Mouse (Mus musculus) CH12.LX (cell line): ENCODE measurements around the gene Cidec. TPM values are rescaled to one million over a fixed set of nuclear protein-coding genes. Genes with fewer than 3 reads are reported as not detected.

Source experiments
- DNase-seq: peaks from one replicate; pipeline ENCODE4 v3.0.0-alpha.2; 2013; ENCODE audit errors: extremely low read depth
- H3K27ac ChIP-seq: 2 replicates; pipeline ENCODE4 v1.5.1; 2012; ENCODE audit warnings: low read depth, mild to moderate bottlenecking, control low read depth, moderate library complexity; ENCODE audit not compliant: insufficient read depth
- H3K27me3 ChIP-seq: replicated peaks from 2 replicates; pipeline ENCODE3; 2012; ENCODE audit warnings: inconsistent platforms
- H3K36me3 ChIP-seq, 2 experiments: replicated peaks in 1 of 2; 2 replicates each; pipeline versions ENCODE3 to v1.6.1; 2012; ENCODE audit warnings: inconsistent platforms in 1 of 2, low read length in 1 of 2, mild to moderate bottlenecking in 1 of 2, mixed read lengths in 1 of 2, moderate library complexity in 1 of 2; ENCODE audit not compliant: control insufficient read depth in 1 of 2, insufficient read depth in 1 of 2
- H3K4me1 ChIP-seq, 2 experiments: 2 replicates each; pipeline ENCODE4 v1.6.1; 2012; ENCODE audit warnings: inconsistent platforms in 1 of 2, moderate library complexity in 1 of 2; ENCODE audit not compliant: insufficient read depth in 2 of 2, control insufficient read depth in 1 of 2
- H3K4me2 ChIP-seq: 2 replicates; pipeline ENCODE4 v1.6.1; 2012; ENCODE audit warnings: low read depth, mild to moderate bottlenecking, control low read depth; ENCODE audit not compliant: poor library complexity, insufficient read depth, severe bottlenecking
- H3K4me3 ChIP-seq, 3 experiments: fragments of 150-350 bp in 1 of 3; sonication (generic) in 1 of 3; replicated peaks in 1 of 3; 2 replicates each; pipeline versions ENCODE3 to v1.5.1; 2011 to 2012; ENCODE audit warnings: low read depth in 2 of 3, low read length in 2 of 3, mild to moderate bottlenecking in 2 of 3, moderate library complexity in 2 of 3, control low read depth in 1 of 3, improper control_type of control experiment in 1 of 3, inconsistent platforms in 1 of 3, mixed read lengths in 1 of 3; ENCODE audit not compliant: poor library complexity in 1 of 3
- H3K79me2 ChIP-seq: replicated peaks from 2 replicates; pipeline ENCODE4 v1.6.1; 2012; ENCODE audit warnings: mild to moderate bottlenecking, moderate library complexity; ENCODE audit not compliant: control insufficient read depth, poor library complexity, insufficient read depth, severe bottlenecking; ENCODE audit errors: extremely low read depth
- H3K9ac ChIP-seq: 2 replicates; pipeline ENCODE4 v1.6.1; 2012; ENCODE audit warnings: low read depth, mild to moderate bottlenecking, control low read depth, moderate library complexity; ENCODE audit not compliant: insufficient read depth
- H3K9me3 ChIP-seq: replicated peaks from 2 replicates; pipeline ENCODE3; 2012; ENCODE audit warnings: low read length, inconsistent platforms, mixed read lengths
- BHLHE40 ChIP-seq: IDR thresholded peaks from 2 replicates; pipeline ENCODE4 v1.6.1; 2011; ENCODE audit warnings: mild to moderate bottlenecking, low read depth, low read length, improper control_type of control experiment
- CHD1 ChIP-seq: IDR thresholded peaks from 2 replicates; pipeline ENCODE4 v1.6.1; 2012; ENCODE audit warnings: low read depth, low read length, improper control_type of control experiment, inconsistent platforms
- CHD2 ChIP-seq: IDR thresholded peaks from 2 replicates; pipeline ENCODE4 v1.6.1; 2011; ENCODE audit warnings: low read length, improper control_type of control experiment
- CTCF ChIP-seq, 2 experiments: IDR thresholded peaks in 1 of 2; conservative IDR thresholded peaks in 1 of 2; 2 replicates each; pipeline ENCODE4 v1.5.1; 2011 to 2012; ENCODE audit warnings: low read depth in 2 of 2, low read length in 2 of 2, improper control_type of control experiment in 1 of 2, inconsistent platforms in 1 of 2, mild to moderate bottlenecking in 1 of 2, moderate library complexity in 1 of 2
- ELF1 ChIP-seq: IDR thresholded peaks from 2 replicates; pipeline ENCODE4 v1.6.1; 2014; ENCODE audit warnings: low read depth, mild to moderate bottlenecking, inconsistent platforms, low read length, improper control_type of control experiment
- HCFC1 ChIP-seq: IDR thresholded peaks from 2 replicates; pipeline ENCODE4 v1.6.1; 2012; ENCODE audit warnings: low read depth, mild to moderate bottlenecking, inconsistent platforms, low read length, improper control_type of control experiment
- IRF4 ChIP-seq: IDR thresholded peaks from 2 replicates; pipeline ENCODE4 v1.6.1; 2014; ENCODE audit warnings: low read depth, mild to moderate bottlenecking, inconsistent platforms, low read length, improper control_type of control experiment
- JUN ChIP-seq: IDR thresholded peaks from 2 replicates; pipeline ENCODE4 v1.6.1; 2011; ENCODE audit warnings: low read depth, mild to moderate bottlenecking, low read length, improper control_type of control experiment, moderate library complexity; ENCODE audit not compliant: insufficient read depth
- JUND ChIP-seq: conservative IDR thresholded peaks from 2 replicates; pipeline ENCODE4 v1.6.1; 2011; ENCODE audit warnings: low read depth, low read length, improper control_type of control experiment
- MAFK ChIP-seq: IDR thresholded peaks from 2 replicates; pipeline ENCODE4 v1.6.1; 2011; ENCODE audit warnings: low read length, improper control_type of control experiment; ENCODE audit not compliant: insufficient replicate concordance
- MAX ChIP-seq: IDR thresholded peaks from 2 replicates; pipeline ENCODE4 v1.6.1; 2011; ENCODE audit warnings: low read length, improper control_type of control experiment
- MEF2A ChIP-seq: IDR thresholded peaks from 2 replicates; pipeline ENCODE4 v1.6.1; 2014; ENCODE audit warnings: low read depth, mild to moderate bottlenecking, inconsistent platforms, low read length, improper control_type of control experiment, borderline replicate concordance
- MYC ChIP-seq: IDR thresholded peaks from 2 replicates; pipeline ENCODE4 v1.6.1; 2011; ENCODE audit warnings: low read depth, mild to moderate bottlenecking, improper control_type of control experiment, low read length
- PAX5 ChIP-seq: IDR thresholded peaks from 2 replicates; pipeline ENCODE4 v1.6.1; 2012; ENCODE audit warnings: low read length, inconsistent platforms, mixed read lengths
- POLR2AphosphoS2 ChIP-seq: IDR thresholded peaks from 2 replicates; pipeline ENCODE4 v1.6.1; 2011; ENCODE audit warnings: low read depth, low read length, improper control_type of control experiment
- TCF12 ChIP-seq: IDR thresholded peaks from 2 replicates; pipeline ENCODE4 v1.6.1; 2014; ENCODE audit warnings: low read depth, mild to moderate bottlenecking, inconsistent platforms, low read length, improper control_type of control experiment
- UBTF ChIP-seq: IDR thresholded peaks from 2 replicates; pipeline ENCODE4 v1.6.1; 2012; ENCODE audit warnings: low read depth, mild to moderate bottlenecking, inconsistent platforms, low read length, improper control_type of control experiment, moderate library complexity
- ZKSCAN1 ChIP-seq: IDR thresholded peaks from 2 replicates; pipeline ENCODE4 v1.6.1; 2012; ENCODE audit warnings: low read depth, inconsistent platforms, low read length, improper control_type of control experiment, borderline replicate concordance
- ZNF384 ChIP-seq: IDR thresholded peaks from 2 replicates; pipeline ENCODE4 v1.6.1; 2012; ENCODE audit warnings: low read depth, low read length, improper control_type of control experiment, inconsistent platforms
- dilution Hi-C: fragments of 300-500 bp; cut with MboI; formaldehyde crosslinking; loops from 2 replicates; pipeline ENCODE4 v1.14.3; 2020; ENCODE audit warnings: low sequenced_read_pairs; ENCODE audit not compliant: extremely low pct_unique_long_range_greater_than_20kb, extremely low pct_ligation_motif_present
- in situ Hi-C: fragments of 300-500 bp; cut with MboI; formaldehyde crosslinking; loops from 3 replicates; pipeline ENCODE4 v1.14.3; 2019; ENCODE audit warnings: low sequenced_read_pairs, low pct_ligation_motif_present, low pct_unique_long_range_greater_than_20kb, mixed read lengths
- polyA plus RNA-seq: library from polyadenylated mRNA; unstranded; fragments of >175 nt; gene quantifications from 2 replicates; pipeline ENCODE4 v1.2.1, GENCODE M21; 2012; ENCODE audit warnings: low read depth; ENCODE audit not compliant: insufficient read length
- total RNA-seq, 2 experiments: library from RNA; depleted of rRNA; stranded (reverse); fragments of 300-350 nt in 1 of 2; fragments of >200 nt in 1 of 2; gene quantifications; 2 replicates each; pipeline ENCODE4 v1.2.3; 2012 to 2014

The Cidec gene
- total and polyA plus RNA-seq, 3 experiments: not detected

- Histone ChIP-seq H3K9me3 (peaks cover 5% of the 10 kb centered on the region), H3K4me1 (no peaks in the 10 kb centered on the region; a peak in 1 of 4 replicates), H3K9ac (no peak overlapping the region), H3K27me3 (peaks cover 3% of the 10 kb centered on the region), H3K4me3 (no peak overlapping the region), H3K36me3 (no peaks in the 10 kb centered on the region), H3K4me2 (no peak overlapping the region), H3K79me2 (no peaks in the 10 kb centered on the region), H3K27ac (no peak overlapping the region)
- no peak for TF ChIP-seq POLR2AphosphoS2
- no peak for TF ChIP-seq JUND
- no peak for TF ChIP-seq IRF4
- no peak for TF ChIP-seq MAFK
- TF ChIP-seq UBTF: no peak
- TF ChIP-seq TCF12: no peak
- no peak for TF ChIP-seq MAX
- TF ChIP-seq ZNF384: no peak
- no peak for TF ChIP-seq CHD2
- TF ChIP-seq ELF1: no peak
- TF ChIP-seq JUN: no peak
- no peak for TF ChIP-seq CTCF (conservative IDR thresholded peaks at IDR 0.05 in 1 of 2, IDR thresholded peaks at IDR 0.05 in 1 of 2; ENCODE audit: low read depth in 2 of 2, low read length in 2 of 2)
- TF ChIP-seq HCFC1: no peak
- dilution Hi-C loops: no loop called here
- DNase-seq: no peak
- in situ Hi-C loops: no loop called here
Observed at GRCm38 (mm10) chr6:113424187-113424586, 11.4 kb downstream of the Cidec start.

- H3K36me3 ChIP-seq: no peaks in the 10 kb centered on the region
- H3K4me2 ChIP-seq: no peak overlapping the region
- H3K27me3 ChIP-seq: peaks cover 3% of the 10 kb centered on the region
- TF ChIP-seq ZNF384 (no peak), PAX5 (no peak), MEF2A (no peak), BHLHE40 (no peak), JUN (no peak), CTCF (conservative IDR thresholded peaks at IDR 0.05 in 1 of 2, IDR thresholded peaks at IDR 0.05 in 1 of 2; ENCODE audit: low read depth in 2 of 2, low read length in 2 of 2) (no peak), MYC (no peak), CHD1 (no peak), ZKSCAN1 (no peak), POLR2AphosphoS2 (no peak)
- TF ChIP-seq, all 38 proteins: peak for 0
- in situ Hi-C loops (no loop called here), dilution Hi-C loops (no loop called here)
- Histone ChIP-seq H3K9ac (no peak overlapping the region), H3K79me2 (no peaks in the 10 kb centered on the region), H3K9me3 (peaks cover 5% of the 10 kb centered on the region), H3K4me3 (no peak overlapping the region), H3K27ac (no peak overlapping the region), H3K4me1 (peaks cover 4 to 7% of the 10 kb centered on the region in 2 experiments; a peak in 3 of 4 replicates)
- DNase-seq: no peak
Observed at GRCm38 (mm10) chr6:113423000-113423399, 12.6 kb downstream of the Cidec start.
